Mouse (Mus musculus): ENCODE measurements around the gene Cd37.

DNA sequence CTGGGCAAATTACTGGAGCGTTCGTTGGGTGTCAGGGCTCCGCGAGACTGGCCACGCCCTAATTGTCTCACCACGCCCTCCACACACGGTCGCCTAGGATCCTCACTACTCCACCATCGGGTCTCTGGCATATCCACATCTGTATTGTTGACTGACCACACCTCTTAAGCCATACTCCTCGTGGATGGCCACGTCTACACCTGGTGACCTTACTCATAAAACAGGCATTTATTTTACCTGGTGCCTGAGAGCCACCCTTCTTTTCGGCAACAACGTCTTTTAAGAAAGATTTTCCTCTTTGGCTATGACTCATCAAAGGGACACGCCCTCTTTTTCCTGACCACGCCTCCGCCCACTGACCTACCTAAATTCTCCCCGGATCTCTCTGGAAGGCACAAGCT is 27.1 kb downstream of the Cd37 start, which contains the start of gene Dkkl1:
- no peak for TF ChIP-seq POLR2A (IDR thresholded peaks at IDR 0.05; ENCODE audit: low read depth, low read length)
- TF ChIP-seq CTCF (conservative IDR thresholded peaks at IDR 0.05; ENCODE audit: insufficient read depth, insufficient read length, low read depth, low read length), result no peak
